Mouse (Mus musculus): Measurements from ENCODE around the gene 2900011O08Rik. TPM values are rescaled to one million over a fixed set of nuclear protein-coding genes. Genes with fewer than 3 reads are reported as not detected.

2900011O08Rik gene
- total RNA-seq, 2 experiments from 2014 or later, result 0.11 TPM; not detected in 1

DNA sequence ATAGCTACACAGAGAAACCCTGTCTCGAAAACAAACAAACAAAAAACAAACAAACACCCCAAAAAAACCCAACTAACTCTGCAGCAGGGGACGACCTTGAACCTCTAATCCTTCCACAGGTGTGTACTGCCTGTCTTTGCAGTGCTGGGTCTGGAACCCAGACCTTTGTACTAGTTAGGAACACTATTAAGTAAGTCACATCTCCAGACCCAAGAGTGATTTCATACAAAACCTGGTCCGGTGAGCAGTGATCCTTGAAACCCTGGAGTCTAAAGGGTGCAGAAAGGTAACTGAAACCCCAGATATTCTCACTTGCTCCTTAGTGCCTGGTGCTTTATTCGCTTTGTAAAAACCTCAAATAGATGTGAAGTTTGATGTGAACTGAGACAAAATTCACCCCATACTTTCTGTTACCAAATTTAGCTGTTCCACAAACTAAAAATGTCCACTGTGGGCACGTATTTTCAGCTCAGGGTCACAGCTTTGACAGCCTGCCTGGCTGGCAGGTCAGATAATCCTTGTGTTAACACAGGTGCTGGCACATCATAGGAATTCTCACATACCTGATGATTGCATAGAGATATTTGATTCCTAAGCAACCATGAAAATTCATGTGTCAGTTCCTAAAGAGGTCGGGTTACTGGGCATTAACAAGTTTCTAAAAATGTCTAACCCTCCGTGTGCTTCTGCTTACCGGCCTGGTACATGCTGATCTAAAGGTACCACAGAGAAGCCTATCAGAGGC, 17.2 kb downstream of the 2900011O08Rik start:
- no peak for DNase-seq
- intact Hi-C loops (cut with DNase I; ENCODE audit: low total_unique reads), result no loop called here

DNA sequence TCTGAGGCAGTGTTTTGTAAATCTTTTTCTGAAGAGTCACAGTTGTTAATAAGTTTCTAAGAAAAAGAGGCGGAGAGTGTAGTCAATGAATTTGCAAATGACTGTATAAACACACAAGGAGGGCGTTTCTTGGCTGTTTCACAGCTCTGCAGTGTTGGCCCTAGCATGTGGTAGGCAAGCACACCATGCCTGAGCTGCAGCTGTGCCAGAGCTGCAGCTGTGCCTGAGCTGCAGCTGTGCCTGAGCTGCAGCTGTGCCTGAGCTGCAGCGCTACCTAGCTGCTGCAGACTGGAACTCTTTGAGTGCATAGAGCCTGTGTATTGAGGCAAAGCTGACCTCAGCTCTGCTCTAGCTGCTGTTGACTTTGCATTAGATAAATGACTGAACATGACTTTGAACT, 17.8 kb downstream of the 2900011O08Rik start:
- DNase-seq, result no peak
- intact Hi-C loops (cut with DNase I; ENCODE audit: low total_unique reads), result no loop called here

- DNase-seq, result no peak
- intact Hi-C loops (cut with DNase I; ENCODE audit: low total_unique reads), result no loop called here
Measured at GRCm38 (mm10) chr16:14004726-14005125, 18.3 kb downstream of the 2900011O08Rik start.

DNA sequence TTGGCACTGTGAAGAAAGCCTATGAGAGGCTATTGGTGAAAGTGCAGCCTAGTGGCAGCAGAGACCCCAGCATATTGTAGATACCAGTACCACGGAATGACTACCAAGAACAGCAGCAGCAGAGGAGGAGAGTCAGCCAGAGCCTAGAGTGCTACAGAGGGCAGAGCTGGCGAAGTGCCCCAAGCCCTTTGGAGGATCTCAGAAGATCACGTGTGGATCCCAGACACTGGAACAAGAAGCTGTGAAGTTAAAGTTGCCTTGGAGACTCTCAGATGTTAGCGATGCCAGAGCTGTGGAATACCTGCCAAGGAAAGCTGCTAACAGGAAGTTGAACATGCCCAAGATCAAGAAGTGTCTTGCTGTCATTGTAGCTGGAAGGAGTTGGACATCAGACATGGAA, 18.9 kb downstream of the 2900011O08Rik start:
- no peak for DNase-seq
- intact Hi-C loops (cut with DNase I; ENCODE audit: low total_unique reads), result no loop called here

DNA sequence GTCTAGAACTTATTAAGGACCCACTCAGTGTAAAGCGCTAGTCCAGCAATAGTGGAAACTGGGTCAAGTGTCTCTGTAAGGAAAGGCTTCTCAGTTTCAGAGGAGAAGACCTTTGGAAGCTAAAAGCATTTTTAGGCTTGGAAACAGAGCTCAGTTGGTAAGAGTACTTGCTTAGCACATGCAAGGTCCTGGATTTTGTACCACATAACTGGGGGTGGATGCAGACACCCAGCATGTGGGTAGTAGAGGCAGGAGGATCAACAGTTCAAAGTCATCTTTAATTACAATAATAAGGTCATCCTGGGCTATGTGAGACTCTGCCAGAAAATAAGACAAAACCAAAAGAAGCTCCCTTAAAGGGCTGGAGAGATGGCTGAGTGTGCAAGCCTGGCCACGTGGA, 21.7 kb downstream of the 2900011O08Rik start:
- no peak for DNase-seq
- intact Hi-C loops (cut with DNase I; ENCODE audit: low total_unique reads), result no loop called here

DNA sequence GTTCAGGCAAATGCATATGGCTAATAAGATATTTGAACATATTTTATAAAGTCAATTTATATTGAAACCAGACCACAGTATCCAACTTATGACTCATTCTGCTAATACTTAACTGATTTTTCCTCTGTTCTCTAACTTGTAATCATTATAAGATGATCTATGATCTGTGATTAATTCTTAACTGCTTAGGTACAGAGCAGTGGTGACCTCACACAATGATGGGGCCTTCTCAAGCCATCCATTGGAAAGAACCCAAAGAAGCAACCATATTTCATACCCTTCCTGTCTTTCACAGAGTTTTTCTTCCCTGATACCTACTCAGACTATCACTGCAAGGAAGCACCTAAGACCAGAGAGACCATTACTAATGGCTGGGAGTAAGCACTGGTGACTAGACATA, 22.3 kb downstream of the 2900011O08Rik start:
- no peak for DNase-seq
- intact Hi-C loops (cut with DNase I; ENCODE audit: low total_unique reads), result no loop called here

GRCm38 (mm10) chr16:14009966-14010365, 23.6 kb downstream of the 2900011O08Rik start:
- DNase-seq, result no peak

DNA sequence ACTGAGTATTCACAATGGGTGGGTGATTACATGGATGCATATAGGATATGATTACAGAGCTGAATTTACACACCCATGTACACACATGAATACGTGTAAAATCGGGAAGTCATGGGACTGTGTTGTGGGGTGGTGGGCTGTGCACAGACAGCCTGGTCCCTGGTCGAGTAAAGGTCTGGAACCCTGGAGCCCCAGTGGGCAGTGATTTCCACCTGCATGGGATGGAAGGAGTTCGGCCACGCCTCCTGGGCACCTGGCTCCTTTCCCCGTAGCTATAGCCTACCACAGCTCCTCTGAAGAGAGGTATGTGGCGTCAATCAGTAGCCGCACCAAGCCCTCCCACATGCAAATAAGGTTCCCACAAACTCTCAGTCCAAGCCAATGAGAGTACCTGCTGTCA, 30.9 kb downstream of the 2900011O08Rik start:
- intact Hi-C loops (cut with DNase I; ENCODE audit: low total_unique reads), result no loop called here
- DNase-seq, result no peak

More at GRCm38 (mm10) chr16:14009966-14010365, 23.6 kb downstream of the 2900011O08Rik start:
- intact Hi-C loops (cut with DNase I; ENCODE audit: low total_unique reads), result no loop called here

- intact Hi-C loops (cut with DNase I; ENCODE audit: low total_unique reads), result no loop called here
- no peak for DNase-seq
Measured at GRCm38 (mm10) chr16:14021166-14021822, 34.9 kb downstream of the 2900011O08Rik start.

GRCm38 (mm10) chr16:14025091-14025990, 38.9 kb downstream of the 2900011O08Rik start:
- intact Hi-C loops (cut with DNase I; ENCODE audit: low total_unique reads), result no loop called here
- DNase-seq, result no peak

GRCm38 (mm10) chr16:14029072-14029471, 42.7 kb downstream of the 2900011O08Rik start:
- DNase-seq, result no peak
- intact Hi-C loops (cut with DNase I; ENCODE audit: low total_unique reads), result no loop called here

- no peak for DNase-seq
- intact Hi-C loops (cut with DNase I; ENCODE audit: low total_unique reads), result no loop called here
Measured at GRCm38 (mm10) chr16:14029851-14030250, 43.4 kb downstream of the 2900011O08Rik start.

DNA sequence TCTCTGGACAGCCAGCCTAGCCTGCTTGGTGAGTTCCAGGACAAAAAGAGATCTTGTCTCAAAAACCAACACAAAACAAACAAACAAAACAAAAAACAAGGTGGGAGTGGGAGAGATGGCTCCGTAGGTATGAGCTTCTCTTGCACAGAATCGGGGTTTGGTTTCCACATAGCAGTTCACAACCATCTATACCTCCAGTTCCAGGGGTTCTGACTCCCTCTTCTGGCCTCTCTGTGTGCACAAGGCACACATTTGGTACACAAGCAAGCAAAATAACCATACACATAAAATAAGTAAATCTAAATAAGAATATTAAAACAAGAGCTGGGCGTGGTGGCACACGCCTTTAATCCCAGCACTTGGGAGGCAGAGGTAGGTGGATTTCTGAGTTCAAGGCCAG, 44.2 kb downstream of the 2900011O08Rik start:
- intact Hi-C loops (cut with DNase I; ENCODE audit: low total_unique reads), result no loop called here
- DNase-seq, result no peak

DNA sequence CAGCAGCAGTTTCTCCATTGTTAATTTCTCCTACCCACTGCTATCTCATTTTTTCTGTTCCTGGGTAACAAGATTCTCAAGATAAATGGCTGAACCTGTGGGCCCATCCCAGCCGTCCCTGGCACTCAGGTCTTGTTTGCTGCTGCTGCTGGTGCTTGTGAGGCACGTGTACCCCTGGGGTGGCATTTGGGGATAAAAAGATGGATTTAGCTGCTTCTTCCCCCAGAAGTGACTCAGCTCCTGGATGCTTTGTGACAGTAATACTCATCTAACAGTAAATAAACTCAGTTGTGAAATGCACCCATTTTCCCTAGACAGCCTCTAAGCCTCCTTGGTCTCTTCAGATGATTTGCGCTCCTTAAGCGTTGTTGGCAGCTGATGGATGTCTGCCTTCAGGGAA, 46.7 kb downstream of the 2900011O08Rik start:
- DNase-seq, result no peak
- intact Hi-C loops (cut with DNase I; ENCODE audit: low total_unique reads), result no loop called here

GRCm38 (mm10) chr16:14042421-14042820, 56.0 kb downstream of the 2900011O08Rik start:
- intact Hi-C loops (cut with DNase I; ENCODE audit: low total_unique reads), result no loop called here
- no peak for DNase-seq

GRCm38 (mm10) chr16:14044695-14045094, 58.3 kb downstream of the 2900011O08Rik start:
- intact Hi-C loops (cut with DNase I; ENCODE audit: low total_unique reads), result no loop called here
- no peak for DNase-seq

- intact Hi-C loops (cut with DNase I; ENCODE audit: low total_unique reads), result no loop called here
- DNase-seq, result no peak
Measured at GRCm38 (mm10) chr16:14046224-14046756, 59.9 kb downstream of the 2900011O08Rik start.

- DNase-seq, result no peak
- intact Hi-C loops (cut with DNase I; ENCODE audit: low total_unique reads), result loop anchor here (2.0 kb wide), 1 partner anchor 39 kb away; no protein-coding TSS in a partner anchor
Measured at GRCm38 (mm10) chr16:14052221-14052620, 65.8 kb downstream of the 2900011O08Rik start.

DNA sequence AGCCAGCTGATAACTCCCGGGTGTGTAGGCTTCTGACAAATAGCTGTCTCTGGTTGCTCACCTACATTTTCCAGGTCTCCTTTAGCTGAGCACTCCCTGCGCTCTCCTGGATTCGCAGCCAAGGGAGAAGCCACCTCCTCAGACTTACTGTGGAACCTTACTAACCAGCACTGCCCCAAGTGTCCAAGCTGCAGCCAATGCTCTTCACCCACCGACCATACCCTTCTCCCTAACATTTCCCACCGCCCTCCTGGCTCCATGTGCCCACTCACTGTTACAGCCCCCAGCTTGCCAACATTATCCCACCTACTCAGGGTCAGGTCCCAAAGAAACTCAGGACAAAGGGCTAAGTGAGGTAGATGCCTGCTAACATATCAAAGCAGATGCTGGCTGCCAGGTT, 66.7 kb downstream of the 2900011O08Rik start:
- intact Hi-C loops (cut with DNase I; ENCODE audit: low total_unique reads), result loop anchor here (2.0 kb wide), 1 partner anchor 38 kb away; no protein-coding TSS in a partner anchor
- DNase-seq, result no peak

GRCm38 (mm10) chr16:14055271-14055670, 68.9 kb downstream of the 2900011O08Rik start:
- intact Hi-C loops (cut with DNase I; ENCODE audit: low total_unique reads), result no loop called here
- DNase-seq, result no peak

Data from gastrocnemius, postnatal 14 days (tissue).